Mouse (Mus musculus): ENCODE results near the gene Slc38a10.

GRCm38 (mm10) chr11:120161245-120161644, 10.1 kb upstream of the Slc38a10 start:
- TF ChIP-seq CTCF (IDR thresholded peaks at IDR 0.05; ENCODE audit: control insufficient read depth, insufficient read depth, insufficient replicate concordance, low read depth, low read length) = no peak
- TF ChIP-seq POLR2A (IDR thresholded peaks at IDR 0.05; ENCODE audit: control insufficient read depth, low read depth, low read length) = no peak
